Mouse (Mus musculus) forebrain, embryonic 16.5 days (tissue): Measurements from ENCODE around the gene E130218I03Rik. TPM values are rescaled to one million over a fixed set of nuclear protein-coding genes. Genes with fewer than 3 reads are reported as not detected.

Experiments used
- ATAC-seq: fragments of 200-750 bp; cut with Nextera tagmentation; 2 replicates; pipeline ENCODE4 v1.8.0; 2017; ENCODE audit warnings: mild to moderate bottlenecking, moderate library complexity
- H3K27ac ChIP-seq: fragments of 300-500 bp; sonication (generic); 2 replicates; pipeline ENCODE4 v1.5.1; 2014; ENCODE audit warnings: low read length, control low read depth
- H3K27me3 ChIP-seq: fragments of 300-500 bp; sonication (generic); replicated peaks from 2 replicates; pipeline ENCODE4 v1.6.1; 2014; ENCODE audit warnings: low read length; ENCODE audit not compliant: control insufficient read depth, insufficient read depth
- H3K36me3 ChIP-seq: fragments of 300-500 bp; sonication (generic); 2 replicates; pipeline ENCODE4 v1.6.1; 2014; ENCODE audit not compliant: control insufficient read depth, insufficient read depth
- H3K4me1 ChIP-seq: fragments of 300-500 bp; sonication (generic); replicated peaks from 2 replicates; pipeline ENCODE4 v1.6.1; 2014; ENCODE audit warnings: low read length; ENCODE audit not compliant: control insufficient read depth, insufficient read depth
- H3K4me2 ChIP-seq: fragments of 300-500 bp; sonication (generic); 2 replicates; pipeline ENCODE4 v1.6.1; 2014; ENCODE audit warnings: mild to moderate bottlenecking, low read length, control low read depth
- H3K4me3 ChIP-seq: fragments of 300-500 bp; sonication (generic); replicated peaks from 2 replicates; pipeline ENCODE4 v1.5.1; 2014; ENCODE audit warnings: mild to moderate bottlenecking, low read length, control low read depth
- H3K9ac ChIP-seq: fragments of 300-500 bp; sonication (generic); replicated peaks from 2 replicates; pipeline ENCODE4 v1.6.1; 2014; ENCODE audit warnings: low read depth, low read length, control low read depth
- H3K9me3 ChIP-seq: fragments of 300-500 bp; sonication (generic); 2 replicates; pipeline ENCODE4 v1.6.1; 2016; ENCODE audit warnings: low read length; ENCODE audit not compliant: control insufficient read depth
- WGBS: fragments of 180-500 bp; shearing (Covaris S2); extraction: QIAGEN DNeasy Blood & Tissue Kit; methylation state at CpG from one replicate; pipeline ENCODE4 v1.1.7; 2014; 5-methylcytosine and 5-hydroxymethylcytosine counted together
- polyA plus RNA-seq: library from polyadenylated mRNA; unstranded; fragments of >200 nt; fragmentation: Nextera tagmentation; extraction: Ambion mirVana; gene quantifications from 2 replicates; pipeline ENCODE4 v1.2.1, GENCODE M21; 2015

The E130218I03Rik gene
- polyA plus RNA-seq: 0.31 and 0.61 TPM in 2 replicates

GRCm38 (mm10) chr4:134243516-134244250, at the start of gene E130218I03Rik:
Gene E130218I03Rik (plus strand): TSS chr4:134243662.
- WGBS: 93% methylated on average over 17 of the region's 17 CpGs
- H3K9ac ChIP-seq: no peak within 1 kb of the TSS; the same call in 1 of the 2 replicates

GRCm38 (mm10) chr4:134199371-134199770, 44.1 kb upstream of the E130218I03Rik start:
- Histone ChIP-seq H3K4me2 (no peak overlapping the region), H3K4me1 (no peaks in the 10 kb centered on the region), H3K36me3 (no peaks in the 10 kb centered on the region), H3K27me3 (no peaks in the 10 kb centered on the region), H3K27ac (no peak overlapping the region), H3K9ac (no peak overlapping the region), H3K4me3 (no peak overlapping the region), H3K9me3 (no peaks in the 10 kb centered on the region)
- no peak for ATAC-seq
- 82% methylated on average over 2 of the region's 2 CpGs for WGBS

More at GRCm38 (mm10) chr4:134243516-134244250, at the start of gene E130218I03Rik:
- Histone ChIP-seq H3K27ac (no peak within 1 kb of the TSS), H3K4me3 (no peak within 1 kb of the TSS), H3K9me3 (no peaks in the 10 kb centered on the region), H3K4me2 (peak within 1 kb of the TSS; percentile 70; the same call in 1 of the 2 replicates), H3K4me1 (peaks cover 16% of the 10 kb centered on the region), H3K36me3 (no peaks in the 10 kb centered on the region), H3K27me3 (peaks cover 6% of the 10 kb centered on the region; the same call in 1 of the 2 replicates)
- ATAC-seq: no peak

GRCm38 (mm10) chr4:134202904-134203303, 40.6 kb upstream of the E130218I03Rik start, which contains the start of gene Gm7534:
Gene Gm7534 (minus strand): TSS chr4:134203004.
- Histone ChIP-seq H3K9ac (no peak within 1 kb of the TSS), H3K27me3 (no peaks in the 10 kb centered on the region), H3K4me1 (no peaks in the 10 kb centered on the region), H3K36me3 (no peaks in the 10 kb centered on the region), H3K4me3 (no peak within 1 kb of the TSS), H3K27ac (no peak within 1 kb of the TSS), H3K4me2 (no peak within 1 kb of the TSS), H3K9me3 (no peaks in the 10 kb centered on the region)
- no peak for ATAC-seq
- WGBS: 89% methylated on average over 4 of the region's 4 CpGs

DNA sequence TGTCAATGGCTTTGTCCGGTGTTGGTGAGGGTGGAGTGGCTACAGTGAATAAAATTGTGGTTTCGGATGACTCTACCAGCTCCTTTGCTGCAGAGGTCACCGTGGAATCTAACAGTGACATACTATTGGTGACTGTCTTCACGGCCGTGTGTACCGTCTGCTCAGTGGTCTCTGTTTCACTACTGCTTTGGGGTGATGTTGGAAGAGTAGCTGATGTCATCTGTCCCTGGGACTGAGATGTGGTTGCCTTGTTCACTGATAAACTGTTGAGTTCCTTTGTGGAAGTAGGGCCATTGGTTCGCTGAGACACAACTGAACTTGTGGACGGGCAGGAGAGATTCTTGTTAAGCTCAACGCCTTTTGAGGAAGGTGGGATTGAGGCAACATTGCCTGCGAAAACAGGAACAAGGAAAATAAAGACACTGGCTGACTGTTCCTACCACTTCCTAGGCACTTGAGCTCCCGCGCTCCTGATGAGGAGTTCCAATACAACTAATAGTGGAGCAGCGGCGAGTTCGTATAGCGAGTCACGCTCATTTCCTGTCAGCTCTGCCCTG, 40.0 kb upstream of the E130218I03Rik start:
- Histone ChIP-seq H3K27me3 (no peaks in the 10 kb centered on the region), H3K4me2 (no peak overlapping the region), H3K4me3 (no peak overlapping the region), H3K9me3 (no peaks in the 10 kb centered on the region), H3K9ac (no peak overlapping the region), H3K36me3 (no peaks in the 10 kb centered on the region), H3K4me1 (no peaks in the 10 kb centered on the region), H3K27ac (no peak overlapping the region)
- WGBS: 89% methylated on average over 17 of the region's 17 CpGs
- ATAC-seq: no peak

DNA sequence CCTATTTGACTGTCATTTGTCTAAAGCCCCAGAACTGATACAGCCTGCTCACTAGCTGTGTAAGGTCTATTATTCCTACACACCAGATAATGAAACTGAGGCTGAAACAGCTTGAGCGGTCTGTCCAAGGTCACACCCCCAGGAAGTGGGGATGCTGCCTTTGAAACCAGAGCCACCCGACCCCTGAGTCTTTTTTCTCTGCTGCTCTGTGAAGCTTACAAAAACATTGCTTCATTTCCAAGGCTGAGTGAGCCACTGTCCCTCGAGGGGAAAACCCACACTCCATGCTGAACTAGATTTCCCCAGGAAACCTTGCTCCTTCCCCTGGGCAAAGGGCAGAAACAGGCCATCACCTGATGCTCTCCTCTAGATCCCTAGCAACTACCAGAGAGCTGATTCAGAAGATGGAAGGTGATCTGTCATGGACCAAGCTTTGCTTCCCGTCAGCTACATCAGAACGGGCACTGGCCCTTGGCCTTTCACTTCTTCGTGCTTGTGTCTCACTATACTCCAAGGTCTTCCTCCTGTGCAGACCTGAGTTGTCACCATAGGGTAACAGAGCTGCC, 36.9 kb upstream of the E130218I03Rik start:
- ATAC-seq: no peak
- WGBS: 75% methylated on average over 6 of the region's 6 CpGs
- H3K4me1 ChIP-seq: no peaks in the 10 kb centered on the region

GRCm38 (mm10) chr4:134222793-134223600, 20.5 kb upstream of the E130218I03Rik start:
- 69% methylated on average over 11 of the region's 11 CpGs for WGBS
- Histone ChIP-seq H3K27me3 (no peaks in the 10 kb centered on the region), H3K4me3 (no peak overlapping the region), H3K27ac (no peak overlapping the region), H3K36me3 (no peaks in the 10 kb centered on the region), H3K4me2 (no peak overlapping the region), H3K9ac (no peak overlapping the region), H3K4me1 (no peaks in the 10 kb centered on the region), H3K9me3 (no peaks in the 10 kb centered on the region)
- no peak for ATAC-seq

More for the DNA sequence above, 36.9 kb upstream of the E130218I03Rik start:
- H3K27ac ChIP-seq: no peak overlapping the region
- H3K4me3 ChIP-seq: no peak overlapping the region
- no peaks in the 10 kb centered on the region for H3K36me3 ChIP-seq
- no peaks in the 10 kb centered on the region for H3K27me3 ChIP-seq
- H3K9ac ChIP-seq: no peak overlapping the region
- no peaks in the 10 kb centered on the region for H3K9me3 ChIP-seq
- H3K4me2 ChIP-seq: no peak overlapping the region

- no peaks in the 10 kb centered on the region for H3K36me3 ChIP-seq
- WGBS: 74% methylated on average over 8 of the region's 8 CpGs
- H3K9ac ChIP-seq: no peak within 1 kb of the TSS
- no peak within 1 kb of the TSS for H3K4me3 ChIP-seq
- H3K9me3 ChIP-seq: no peaks in the 10 kb centered on the region
- H3K4me2 ChIP-seq: no peak within 1 kb of the TSS
- ATAC-seq: no peak
- no peaks in the 10 kb centered on the region for H3K27me3 ChIP-seq
- no peak within 1 kb of the TSS for H3K27ac ChIP-seq
- H3K4me1 ChIP-seq: no peaks in the 10 kb centered on the region
Observed at GRCm38 (mm10) chr4:134227194-134227593, 16.3 kb upstream of the E130218I03Rik start, which contains the start of gene Catsper4. Gene Catsper4 (minus strand): TSS chr4:134227383.

GRCm38 (mm10) chr4:134230431-134230830, 13.0 kb upstream of the E130218I03Rik start:
- no peak for ATAC-seq
- Histone ChIP-seq H3K9ac (no peak overlapping the region), H3K4me3 (no peak overlapping the region), H3K4me2 (no peak overlapping the region), H3K9me3 (no peaks in the 10 kb centered on the region), H3K27ac (no peak overlapping the region), H3K27me3 (no peaks in the 10 kb centered on the region), H3K36me3 (no peaks in the 10 kb centered on the region), H3K4me1 (no peaks in the 10 kb centered on the region)
- 47% methylated on average over 8 of the region's 8 CpGs for WGBS

DNA sequence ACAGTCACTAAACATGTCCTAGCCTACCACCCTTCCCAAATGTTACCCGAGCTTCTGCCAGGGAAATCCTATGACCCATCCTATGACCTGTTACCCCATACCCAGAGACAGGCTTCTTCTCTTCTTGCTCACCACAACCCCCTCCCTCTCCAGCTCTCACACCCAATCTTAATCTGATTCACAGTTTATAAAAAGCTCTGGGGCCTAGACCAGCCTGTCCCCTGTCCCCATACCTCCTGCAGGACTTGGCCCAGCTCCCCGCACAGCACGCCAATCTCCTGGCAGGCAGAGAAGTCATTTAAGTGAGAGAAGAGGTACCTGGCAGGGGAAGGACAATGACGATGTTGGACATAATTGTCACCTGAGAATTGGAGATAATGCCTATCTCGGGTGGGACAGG, 8.6 kb upstream of the E130218I03Rik start:
- WGBS: 82% methylated on average over 5 of the region's 5 CpGs
- Histone ChIP-seq H3K4me1 (peaks cover 7% of the 10 kb centered on the region), H3K27me3 (peaks cover 3% of the 10 kb centered on the region), H3K9me3 (no peaks in the 10 kb centered on the region), H3K36me3 (no peaks in the 10 kb centered on the region), H3K4me3 (no peak overlapping the region), H3K9ac (no peak overlapping the region), H3K4me2 (no peak overlapping the region), H3K27ac (no peak overlapping the region)
- no peak for ATAC-seq
